Mouse (Mus musculus): ENCODE data around the gene Itih3. TPM values are rescaled to one million over a fixed set of nuclear protein-coding genes. Genes with fewer than 3 reads are reported as not detected.

Itih3 gene
- polyA plus RNA-seq, 1 experiment from 2014 or later: 2.2 TPM

- H3K4me1 ChIP-seq (ENCODE audit: control insufficient read depth in 2 of 2, insufficient read depth in 2 of 2, low read length in 2 of 2): peaks cover 6 to 15% of the 10 kb centered on the region in 2 experiments; a peak in 3 of 4 replicates
- 69% methylated on average over 8 of the region's 8 CpGs for WGBS
- ATAC-seq (ENCODE audit: insufficient number of reproducible peaks, insufficient read depth, low FRiP score, low read depth): no peak
Observed at GRCm38 (mm10) chr14:30880251-30880650, 43.3 kb downstream of the Itih3 start.

GRCm38 (mm10) chr14:30879794-30880193 lies 43.8 kb downstream of the Itih3 start:
- H3K4me3 ChIP-seq (ENCODE audit: control insufficient read depth in 1 of 2, insufficient read depth in 1 of 2, low read depth in 1 of 2, low read length in 2 of 2): no peak overlapping the region
- peak overlapping the region; percentile 8 to 72 for H3K27ac ChIP-seq (replicated peaks in 1 of 2; ENCODE audit: control insufficient read depth in 1 of 2, insufficient read depth in 1 of 2, low read depth in 2 of 2, low read length in 2 of 2)
- H3K27me3 ChIP-seq (ENCODE audit: control insufficient read depth, insufficient read depth, low read length): no peaks in the 10 kb centered on the region
- no peak for ATAC-seq (ENCODE audit: insufficient number of reproducible peaks, insufficient read depth, low FRiP score, low read depth)
- no peaks in the 10 kb centered on the region for H3K9me3 ChIP-seq (ENCODE audit: control insufficient read depth, low read length)
- no peak overlapping the region for H3K4me2 ChIP-seq (ENCODE audit: low read length)
- H3K4me1 ChIP-seq (ENCODE audit: control insufficient read depth in 2 of 2, insufficient read depth in 2 of 2, low read length in 2 of 2): peaks cover 6 to 15% of the 10 kb centered on the region in 2 experiments; a peak in 3 of 4 replicates
- 0 out of 2 replicates have a peak overlapping the region, but pooled peaks have one; percentile 16 for H3K9ac ChIP-seq (ENCODE audit: low read length)
- H3K36me3 ChIP-seq (ENCODE audit: control insufficient read depth, insufficient read depth, low read length): peaks cover 10% of the 10 kb centered on the region; the same call in 1 of the 2 replicates
- WGBS: 56% methylated on average over 9 of the region's 9 CpGs

More at GRCm38 (mm10) chr14:30880251-30880650, 43.3 kb downstream of the Itih3 start:
- H3K4me3 ChIP-seq (ENCODE audit: control insufficient read depth in 1 of 2, insufficient read depth in 1 of 2, low read depth in 1 of 2, low read length in 2 of 2): no peak overlapping the region
- H3K36me3 ChIP-seq (ENCODE audit: control insufficient read depth, insufficient read depth, low read length): peaks cover 10% of the 10 kb centered on the region; the same call in 1 of the 2 replicates
- H3K27me3 ChIP-seq (ENCODE audit: control insufficient read depth, insufficient read depth, low read length): no peaks in the 10 kb centered on the region
- H3K27ac ChIP-seq (replicated peaks in 1 of 2; ENCODE audit: control insufficient read depth in 1 of 2, insufficient read depth in 1 of 2, low read depth in 2 of 2, low read length in 2 of 2): no peak overlapping the region
- H3K9me3 ChIP-seq (ENCODE audit: control insufficient read depth, low read length): no peaks in the 10 kb centered on the region
- no peak overlapping the region for H3K4me2 ChIP-seq (ENCODE audit: low read length)
- H3K9ac ChIP-seq (ENCODE audit: low read length): no peak overlapping the region

GRCm38 (mm10) chr14:30878958-30879571 lies 44.5 kb downstream of the Itih3 start, which contains the start of gene Mustn1:
Gene Mustn1, plus strand, starts transcription at chr14:30879200.
- peaks cover 15% of the 10 kb centered on the region; the same call in 1 of the 2 replicates for H3K36me3 ChIP-seq (ENCODE audit: control insufficient read depth, insufficient read depth, low read length)
- peak; percentile 63 for ATAC-seq (ENCODE audit: insufficient number of reproducible peaks, insufficient read depth, low FRiP score, low read depth)
- no peaks in the 10 kb centered on the region for H3K9me3 ChIP-seq (ENCODE audit: control insufficient read depth, low read length)
- H3K27ac ChIP-seq (replicated peaks in 1 of 2; ENCODE audit: control insufficient read depth in 1 of 2, insufficient read depth in 1 of 2, low read depth in 2 of 2, low read length in 2 of 2): peak within 1 kb of the TSS; percentile 60 to 72
- peaks cover 9 to 15% of the 10 kb centered on the region in 2 experiments; a peak in 3 of 4 replicates for H3K4me1 ChIP-seq (ENCODE audit: control insufficient read depth in 2 of 2, insufficient read depth in 2 of 2, low read length in 2 of 2)
- no peak within 1 kb of the TSS for H3K4me2 ChIP-seq (ENCODE audit: low read length)
- 36% methylated on average over 11 of the region's 11 CpGs for WGBS
- 0 out of 2 replicates have a peak within 1 kb of the TSS, but pooled peaks have one; percentile 16 for H3K9ac ChIP-seq (ENCODE audit: low read length)
- no peak within 1 kb of the TSS for H3K4me3 ChIP-seq (ENCODE audit: control insufficient read depth in 1 of 2, insufficient read depth in 1 of 2, low read depth in 1 of 2, low read length in 2 of 2)
- H3K27me3 ChIP-seq (ENCODE audit: control insufficient read depth, insufficient read depth, low read length): no peaks in the 10 kb centered on the region

GRCm38 (mm10) chr14:30877827-30878226 lies 45.7 kb downstream of the Itih3 start:
- ATAC-seq (ENCODE audit: insufficient number of reproducible peaks, insufficient read depth, low FRiP score, low read depth): no peak
- Histone ChIP-seq H3K9ac (ENCODE audit: low read length) (no peak overlapping the region), H3K4me2 (ENCODE audit: low read length) (no peak overlapping the region), H3K9me3 (ENCODE audit: control insufficient read depth, low read length) (no peaks in the 10 kb centered on the region), H3K27ac (replicated peaks in 1 of 2; ENCODE audit: control insufficient read depth in 1 of 2, insufficient read depth in 1 of 2, low read depth in 2 of 2, low read length in 2 of 2) (0 out of 4 replicates have a peak overlapping the region, but pooled peaks of 1 of the 2 experiments have one; percentile 68), H3K27me3 (ENCODE audit: control insufficient read depth, insufficient read depth, low read length) (no peaks in the 10 kb centered on the region), H3K4me1 (ENCODE audit: control insufficient read depth in 2 of 2, insufficient read depth in 2 of 2, low read length in 2 of 2) (peaks cover 11 to 19% of the 10 kb centered on the region in 2 experiments; a peak in 3 of 4 replicates), H3K4me3 (ENCODE audit: control insufficient read depth in 1 of 2, insufficient read depth in 1 of 2, low read depth in 1 of 2, low read length in 2 of 2) (no peak overlapping the region), H3K36me3 (ENCODE audit: control insufficient read depth, insufficient read depth, low read length) (peaks cover 25% of the 10 kb centered on the region)
- WGBS: 93% methylated on average over 3 of the region's 3 CpGs

GRCm38 (mm10) chr14:30876451-30876850 lies 47.1 kb downstream of the Itih3 start:
- no peak for ATAC-seq (ENCODE audit: insufficient number of reproducible peaks, insufficient read depth, low FRiP score, low read depth)
- Histone ChIP-seq H3K4me3 (ENCODE audit: control insufficient read depth in 1 of 2, insufficient read depth in 1 of 2, low read depth in 1 of 2, low read length in 2 of 2) (no peak overlapping the region), H3K4me1 (ENCODE audit: control insufficient read depth in 2 of 2, insufficient read depth in 2 of 2, low read length in 2 of 2) (peaks cover 11 to 19% of the 10 kb centered on the region in 2 experiments; a peak in 3 of 4 replicates), H3K27ac (replicated peaks in 1 of 2; ENCODE audit: control insufficient read depth in 1 of 2, insufficient read depth in 1 of 2, low read depth in 2 of 2, low read length in 2 of 2) (no peak overlapping the region), H3K36me3 (ENCODE audit: control insufficient read depth, insufficient read depth, low read length) (peaks cover 29% of the 10 kb centered on the region), H3K27me3 (ENCODE audit: control insufficient read depth, insufficient read depth, low read length) (no peaks in the 10 kb centered on the region), H3K4me2 (ENCODE audit: low read length) (no peak overlapping the region), H3K9ac (ENCODE audit: low read length) (no peak overlapping the region), H3K9me3 (ENCODE audit: control insufficient read depth, low read length) (no peaks in the 10 kb centered on the region)
- 83% methylated on average over 10 of the region's 10 CpGs for WGBS

GRCm38 (mm10) chr14:30875955-30876354 lies 47.6 kb downstream of the Itih3 start:
- Histone ChIP-seq H3K4me1 (ENCODE audit: control insufficient read depth in 2 of 2, insufficient read depth in 2 of 2, low read length in 2 of 2) (peaks cover 11 to 23% of the 10 kb centered on the region in 2 experiments; a peak in 3 of 4 replicates), H3K4me3 (ENCODE audit: control insufficient read depth in 1 of 2, insufficient read depth in 1 of 2, low read depth in 1 of 2, low read length in 2 of 2) (no peak overlapping the region), H3K9me3 (ENCODE audit: control insufficient read depth, low read length) (no peaks in the 10 kb centered on the region), H3K27ac (replicated peaks in 1 of 2; ENCODE audit: control insufficient read depth in 1 of 2, insufficient read depth in 1 of 2, low read depth in 2 of 2, low read length in 2 of 2) (no peak overlapping the region), H3K36me3 (ENCODE audit: control insufficient read depth, insufficient read depth, low read length) (peaks cover 29% of the 10 kb centered on the region), H3K9ac (ENCODE audit: low read length) (no peak overlapping the region), H3K4me2 (ENCODE audit: low read length) (no peak overlapping the region), H3K27me3 (ENCODE audit: control insufficient read depth, insufficient read depth, low read length) (no peaks in the 10 kb centered on the region)
- 72% methylated on average over 9 of the region's 9 CpGs for WGBS
- ATAC-seq (ENCODE audit: insufficient number of reproducible peaks, insufficient read depth, low FRiP score, low read depth): no peak

GRCm38 (mm10) chr14:30875130-30875865 lies 48.3 kb downstream of the Itih3 start:
- H3K9me3 ChIP-seq (ENCODE audit: control insufficient read depth, low read length): no peaks in the 10 kb centered on the region
- H3K36me3 ChIP-seq (ENCODE audit: control insufficient read depth, insufficient read depth, low read length): peaks cover 29% of the 10 kb centered on the region
- H3K9ac ChIP-seq (ENCODE audit: low read length): no peak overlapping the region
- 78% methylated on average over 12 of the region's 12 CpGs for WGBS
- H3K4me3 ChIP-seq (ENCODE audit: control insufficient read depth in 1 of 2, insufficient read depth in 1 of 2, low read depth in 1 of 2, low read length in 2 of 2): no peak overlapping the region
- no peaks in the 10 kb centered on the region for H3K27me3 ChIP-seq (ENCODE audit: control insufficient read depth, insufficient read depth, low read length)
- H3K27ac ChIP-seq (replicated peaks in 1 of 2; ENCODE audit: control insufficient read depth in 1 of 2, insufficient read depth in 1 of 2, low read depth in 2 of 2, low read length in 2 of 2): no peak overlapping the region
- peaks cover 15 to 30% of the 10 kb centered on the region in 2 experiments for H3K4me1 ChIP-seq (ENCODE audit: control insufficient read depth in 2 of 2, insufficient read depth in 2 of 2, low read length in 2 of 2)
- no peak for ATAC-seq (ENCODE audit: insufficient number of reproducible peaks, insufficient read depth, low FRiP score, low read depth)
- H3K4me2 ChIP-seq (ENCODE audit: low read length): no peak overlapping the region

All from heart, embryonic 14.5 days (tissue).